Mouse (Mus musculus) liver, embryonic 16.5 days (tissue): Measurements from ENCODE around the gene Prps1l1. TPM values are rescaled to one million over a fixed set of nuclear protein-coding genes. Genes with fewer than 3 reads are reported as not detected.

Experiments used
- ATAC-seq: fragments of 200-750 bp; cut with Nextera tagmentation; 2 replicates; pipeline ENCODE4 v1.8.0; 2017; ENCODE audit warnings: low read depth, mild to moderate bottlenecking, moderate number of reproducible peaks, moderate library complexity
- H3K27ac ChIP-seq: fragments of 300-500 bp; sonication (generic); 2 replicates; pipeline ENCODE4 v1.5.1; 2014; ENCODE audit warnings: mild to moderate bottlenecking, low read length
- H3K27me3 ChIP-seq: fragments of 300-500 bp; sonication (generic); 2 replicates; pipeline ENCODE4 v1.6.1; 2014; ENCODE audit warnings: low read depth, low read length, mixed read lengths; ENCODE audit not compliant: control insufficient read depth, insufficient read depth
- H3K36me3 ChIP-seq: fragments of 300-500 bp; sonication (generic); 2 replicates; pipeline ENCODE4 v1.6.1; 2014; ENCODE audit warnings: mild to moderate bottlenecking; ENCODE audit not compliant: control insufficient read depth, insufficient read depth
- H3K4me1 ChIP-seq: fragments of 300-500 bp; sonication (generic); 2 replicates; pipeline ENCODE4 v1.6.1; 2014; ENCODE audit warnings: low read depth, low read length, mixed read lengths; ENCODE audit not compliant: control insufficient read depth
- H3K4me2 ChIP-seq: fragments of 300-500 bp; sonication (generic); 2 replicates; pipeline ENCODE4 v1.6.1; 2014; ENCODE audit warnings: low read depth, low read length, mixed read lengths
- H3K4me3 ChIP-seq: fragments of 300-500 bp; sonication (generic); 2 replicates; pipeline ENCODE4 v1.5.1; 2014; ENCODE audit warnings: low read depth, mild to moderate bottlenecking, low read length
- H3K9ac ChIP-seq: fragments of 300-500 bp; sonication (generic); 2 replicates; pipeline ENCODE4 v1.6.1; 2014; ENCODE audit warnings: low read depth, low read length
- H3K9me3 ChIP-seq: fragments of 300-500 bp; sonication (generic); replicated peaks from 2 replicates; pipeline ENCODE4 v1.6.1; 2016; ENCODE audit warnings: low read length; ENCODE audit not compliant: control insufficient read depth
- WGBS: fragments of 180-500 bp; shearing (Covaris S2); extraction: QIAGEN DNeasy Blood & Tissue Kit; methylation state at CpG from one replicate; pipeline ENCODE4 v1.1.7; 2014; ENCODE audit not compliant: insufficient replicate concordance; 5-methylcytosine and 5-hydroxymethylcytosine counted together
- polyA plus RNA-seq: library from polyadenylated mRNA; unstranded; fragments of >200 nt; fragmentation: Nextera tagmentation; extraction: Ambion mirVana; gene quantifications from 2 replicates; pipeline ENCODE4 v1.2.1, GENCODE M21; 2015

Prps1l1 gene
- not detected in 2 replicates for polyA plus RNA-seq

- Histone ChIP-seq H3K27ac (no peak within 1 kb of the TSS), H3K4me3 (no peak within 1 kb of the TSS), H3K9ac (no peak within 1 kb of the TSS), H3K36me3 (no peaks in the 10 kb centered on the region), H3K27me3 (no peaks in the 10 kb centered on the region), H3K4me2 (no peak within 1 kb of the TSS), H3K9me3 (no peaks in the 10 kb centered on the region), H3K4me1 (no peaks in the 10 kb centered on the region)
- 65% methylated on average over 4 of the region's 4 CpGs for WGBS
- ATAC-seq, result no peak
Observed at GRCm38 (mm10) chr12:34984461-34984860, at the start of gene Prps1l1. Gene Prps1l1 (plus strand): TSS chr12:34984761.

- Histone ChIP-seq H3K4me3 (no peak overlapping the region), H3K9me3 (no peaks in the 10 kb centered on the region), H3K36me3 (no peaks in the 10 kb centered on the region), H3K4me1 (no peaks in the 10 kb centered on the region), H3K4me2 (no peak overlapping the region), H3K9ac (no peak overlapping the region), H3K27me3 (no peaks in the 10 kb centered on the region), H3K27ac (no peak overlapping the region)
- ATAC-seq, result no peak
- WGBS, result 63% methylated on average over 1 of the region's 1 CpGs
Observed at GRCm38 (mm10) chr12:34937918-34938317, 46.6 kb upstream of the Prps1l1 start.

- Histone ChIP-seq H3K9ac (no peak overlapping the region), H3K4me3 (no peak overlapping the region), H3K36me3 (no peaks in the 10 kb centered on the region), H3K4me2 (no peak overlapping the region), H3K9me3 (no peaks in the 10 kb centered on the region), H3K27me3 (no peaks in the 10 kb centered on the region), H3K27ac (no peak overlapping the region), H3K4me1 (no peaks in the 10 kb centered on the region)
- ATAC-seq, result no peak
- WGBS, result 53% methylated on average over 6 of the region's 6 CpGs
Observed at GRCm38 (mm10) chr12:34949066-34949706, 35.4 kb upstream of the Prps1l1 start.

GRCm38 (mm10) chr12:34975991-34976390, 8.6 kb upstream of the Prps1l1 start:
- Histone ChIP-seq H3K9me3 (no peaks in the 10 kb centered on the region), H3K4me1 (no peaks in the 10 kb centered on the region), H3K4me3 (no peak overlapping the region), H3K4me2 (no peak overlapping the region), H3K36me3 (no peaks in the 10 kb centered on the region), H3K9ac (no peak overlapping the region), H3K27ac (no peak overlapping the region), H3K27me3 (no peaks in the 10 kb centered on the region)
- 54% methylated on average over 3 of the region's 3 CpGs for WGBS
- ATAC-seq, result no peak

GRCm38 (mm10) chr12:34985865-34986264, 1.3 kb downstream of the Prps1l1 start:
- no peaks in the 10 kb centered on the region for H3K36me3 ChIP-seq
- no peak overlapping the region for H3K27ac ChIP-seq
- no peak overlapping the region for H3K4me3 ChIP-seq
- H3K27me3 ChIP-seq, result no peaks in the 10 kb centered on the region
- 49% methylated on average over 5 of the region's 5 CpGs for WGBS
- H3K9ac ChIP-seq, result no peak overlapping the region
- H3K4me2 ChIP-seq, result no peak overlapping the region
- no peak for ATAC-seq
- H3K9me3 ChIP-seq, result no peaks in the 10 kb centered on the region
- no peaks in the 10 kb centered on the region for H3K4me1 ChIP-seq

- Histone ChIP-seq H3K27ac (no peak overlapping the region), H3K36me3 (no peaks in the 10 kb centered on the region), H3K27me3 (no peaks in the 10 kb centered on the region), H3K4me3 (no peak overlapping the region), H3K4me1 (no peaks in the 10 kb centered on the region), H3K9me3 (no peaks in the 10 kb centered on the region), H3K4me2 (no peak overlapping the region), H3K9ac (no peak overlapping the region)
- 61% methylated on average over 7 of the region's 7 CpGs for WGBS
- ATAC-seq, result no peak
Observed at GRCm38 (mm10) chr12:34989537-34990200, 5.1 kb downstream of the Prps1l1 start.

GRCm38 (mm10) chr12:34990387-34990786, 5.8 kb downstream of the Prps1l1 start:
- H3K4me3 ChIP-seq, result no peak overlapping the region
- H3K9me3 ChIP-seq, result no peaks in the 10 kb centered on the region
- H3K4me2 ChIP-seq, result no peak overlapping the region
- H3K4me1 ChIP-seq, result no peaks in the 10 kb centered on the region
- no peaks in the 10 kb centered on the region for H3K36me3 ChIP-seq
- no peak for ATAC-seq
- WGBS, result 43% methylated on average over 4 of the region's 4 CpGs
- H3K9ac ChIP-seq, result no peak overlapping the region
- H3K27me3 ChIP-seq, result no peaks in the 10 kb centered on the region
- no peak overlapping the region for H3K27ac ChIP-seq

- no peak overlapping the region for H3K27ac ChIP-seq
- 55% methylated on average over 2 of the region's 2 CpGs for WGBS
- no peak overlapping the region for H3K4me2 ChIP-seq
- ATAC-seq, result no peak
- H3K4me3 ChIP-seq, result no peak overlapping the region
- H3K9me3 ChIP-seq, result no peaks in the 10 kb centered on the region
- no peaks in the 10 kb centered on the region for H3K36me3 ChIP-seq
- H3K9ac ChIP-seq, result no peak overlapping the region
- H3K27me3 ChIP-seq, result no peaks in the 10 kb centered on the region
- no peaks in the 10 kb centered on the region for H3K4me1 ChIP-seq
Observed at GRCm38 (mm10) chr12:34991900-34992299, 7.3 kb downstream of the Prps1l1 start.

GRCm38 (mm10) chr12:34997597-34998182, 13.1 kb downstream of the Prps1l1 start:
- ATAC-seq, result no peak
- H3K9me3 ChIP-seq, result no peaks in the 10 kb centered on the region
- no peak overlapping the region for H3K4me2 ChIP-seq
- no peak overlapping the region for H3K27ac ChIP-seq
- H3K9ac ChIP-seq, result no peak overlapping the region
- no peak overlapping the region for H3K4me3 ChIP-seq
- no peaks in the 10 kb centered on the region for H3K27me3 ChIP-seq
- H3K4me1 ChIP-seq, result no peaks in the 10 kb centered on the region
- no peaks in the 10 kb centered on the region for H3K36me3 ChIP-seq
- WGBS, result 63% methylated on average over 3 of the region's 3 CpGs
